Mouse (Mus musculus) small intestine, adult 2 months (tissue): ENCODE results near the gene Cnnm4.

Source experiments
- CTCF ChIP-seq: fragments of 200-500 bp; IDR thresholded peaks from 2 replicates; pipeline ENCODE4 v1.5.1; 2012; ENCODE audit warnings: low read depth, mild to moderate bottlenecking, control low read depth, inconsistent platforms, low read length, moderate library complexity, mixed read lengths; ENCODE audit not compliant: insufficient replicate concordance, insufficient read length; ENCODE audit errors: extremely low read depth
- POLR2A ChIP-seq: fragments of 200-500 bp; IDR thresholded peaks from 2 replicates; pipeline ENCODE4 v1.6.1; 2012; ENCODE audit warnings: low read depth, mild to moderate bottlenecking, control low read depth, inconsistent platforms, low read length, moderate library complexity

GRCm38 (mm10) chr1:36501261-36501660, 29.8 kb downstream of the Cnnm4 start:
- TF ChIP-seq POLR2A (no peak), CTCF (peak; percentile 83; the same call in 1 of the 2 replicates)
